Mouse (Mus musculus) ES-Bruce4 (cell line): ENCODE data around the gene Rabep2. TPM values are rescaled to one million over a fixed set of nuclear protein-coding genes. Genes with fewer than 3 reads are reported as not detected.

Source experiments
- H3K27ac ChIP-seq: 2 replicates; pipeline ENCODE4 v1.5.1; 2012; ENCODE audit warnings: low read length, inconsistent platforms; ENCODE audit not compliant: insufficient read depth
- H3K27me3 ChIP-seq: 2 replicates; pipeline ENCODE4 v1.6.1; 2012; ENCODE audit warnings: mild to moderate bottlenecking, low read length, inconsistent platforms; ENCODE audit not compliant: control insufficient read depth, poor library complexity, insufficient read depth, severe bottlenecking
- H3K36me3 ChIP-seq: 2 replicates; pipeline ENCODE4 v1.6.1; 2012; ENCODE audit warnings: inconsistent platforms, mild to moderate bottlenecking, low read length, moderate library complexity; ENCODE audit not compliant: control insufficient read depth, poor library complexity, insufficient read depth, severe bottlenecking
- H3K4me1 ChIP-seq: one replicate; pipeline ENCODE4 v1.8.1; 2011; ENCODE audit warnings: low read length; ENCODE audit not compliant: control insufficient read depth, insufficient read depth
- H3K4me3 ChIP-seq: 2 replicates; pipeline ENCODE4 v1.5.1; 2011; ENCODE audit warnings: low read depth, mild to moderate bottlenecking, low read length
- H3K9ac ChIP-seq: 2 replicates; pipeline ENCODE4 v1.6.1; 2012; ENCODE audit warnings: low read depth, mild to moderate bottlenecking, inconsistent platforms; ENCODE audit not compliant: poor library complexity, severe bottlenecking
- H3K9me3 ChIP-seq: replicated peaks from 2 replicates; pipeline ENCODE4 v1.6.1; 2012; ENCODE audit warnings: mild to moderate bottlenecking, low read length, inconsistent platforms; ENCODE audit not compliant: control insufficient read depth, poor library complexity, insufficient read depth, severe bottlenecking
- CTCF ChIP-seq: IDR thresholded peaks from one replicate; pipeline ENCODE4 v1.8.1; 2011; ENCODE audit warnings: low read depth, low read length
- EP300 ChIP-seq: IDR thresholded peaks from 2 replicates; pipeline ENCODE4 v1.6.1; 2011; ENCODE audit warnings: low read depth, low read length; ENCODE audit not compliant: insufficient read depth
- POLR2A ChIP-seq: IDR thresholded peaks from one replicate; pipeline ENCODE4 v1.8.1; 2011; ENCODE audit warnings: low read length; ENCODE audit not compliant: insufficient read depth
- polyA plus RNA-seq: library from polyadenylated mRNA; stranded (reverse); fragments of >200 nt; gene quantifications from 2 replicates; pipeline ENCODE4 v1.2.4, GENCODE M21; 2011; ENCODE audit warnings: low read depth; ENCODE audit not compliant: missing spikeins, insufficient read depth, insufficient read length

Rabep2 gene
- polyA plus RNA-seq, 1 experiment: 18.5 TPM

GRCm38 (mm10) chr7:126461626-126462025 lies 33.1 kb downstream of the Rabep2 start:
- H3K27me3 ChIP-seq: no peaks in the 10 kb centered on the region
- no peak overlapping the region for H3K4me3 ChIP-seq
- no peaks in the 10 kb centered on the region for H3K36me3 ChIP-seq
- peaks cover 3% of the 10 kb centered on the region for H3K4me1 ChIP-seq
- no peak overlapping the region for H3K27ac ChIP-seq
- no peaks in the 10 kb centered on the region for H3K9me3 ChIP-seq
- TF ChIP-seq CTCF (no peak), EP300 (no peak), POLR2A (no peak)
- no peak overlapping the region for H3K9ac ChIP-seq

GRCm38 (mm10) chr7:126463004-126463403 lies 34.4 kb downstream of the Rabep2 start, which contains the start of gene Atp2a1:
Atp2a1 (minus strand) TSS chr7:126463108.
- H3K9me3 ChIP-seq: no peaks in the 10 kb centered on the region
- peaks cover 3% of the 10 kb centered on the region for H3K4me1 ChIP-seq
- no peak within 1 kb of the TSS for H3K9ac ChIP-seq
- TF ChIP-seq EP300 (no peak), CTCF (no peak), POLR2A (no peak)
- no peak within 1 kb of the TSS for H3K4me3 ChIP-seq
- H3K27me3 ChIP-seq: no peaks in the 10 kb centered on the region
- H3K36me3 ChIP-seq: peaks cover 3% of the 10 kb centered on the region; the same call in 1 of the 2 replicates
- H3K27ac ChIP-seq: no peak within 1 kb of the TSS

GRCm38 (mm10) chr7:126463547-126463946 lies 35.0 kb downstream of the Rabep2 start:
- H3K9me3 ChIP-seq: no peaks in the 10 kb centered on the region
- no peaks in the 10 kb centered on the region for H3K27me3 ChIP-seq
- H3K36me3 ChIP-seq: peaks cover 3% of the 10 kb centered on the region
- H3K4me3 ChIP-seq: no peak overlapping the region
- H3K27ac ChIP-seq: no peak overlapping the region
- no peak for TF ChIP-seq CTCF
- TF ChIP-seq EP300: no peak
- no peak for TF ChIP-seq POLR2A
- no peak overlapping the region for H3K9ac ChIP-seq
- peaks cover 3% of the 10 kb centered on the region for H3K4me1 ChIP-seq

GRCm38 (mm10) chr7:126464121-126464520 lies 35.6 kb downstream of the Rabep2 start:
- H3K4me1 ChIP-seq: peaks cover 3% of the 10 kb centered on the region
- H3K9ac ChIP-seq: no peak overlapping the region
- H3K4me3 ChIP-seq: no peak overlapping the region
- H3K27ac ChIP-seq: no peak overlapping the region
- H3K36me3 ChIP-seq: peaks cover 6% of the 10 kb centered on the region
- no peaks in the 10 kb centered on the region for H3K9me3 ChIP-seq
- no peak for TF ChIP-seq CTCF
- TF ChIP-seq POLR2A: no peak
- no peak for TF ChIP-seq EP300
- H3K27me3 ChIP-seq: no peaks in the 10 kb centered on the region

GRCm38 (mm10) chr7:126464836-126465235 lies 36.3 kb downstream of the Rabep2 start:
- TF ChIP-seq EP300 (no peak), CTCF (no peak), POLR2A (no peak)
- Histone ChIP-seq H3K4me1 (peaks cover 3% of the 10 kb centered on the region), H3K9ac (no peak overlapping the region), H3K9me3 (no peaks in the 10 kb centered on the region), H3K4me3 (no peak overlapping the region), H3K36me3 (peaks cover 6% of the 10 kb centered on the region), H3K27ac (no peak overlapping the region), H3K27me3 (no peaks in the 10 kb centered on the region)

GRCm38 (mm10) chr7:126465246-126466030 lies 36.9 kb downstream of the Rabep2 start:
- Histone ChIP-seq H3K4me1 (peaks cover 3% of the 10 kb centered on the region), H3K9ac (no peak overlapping the region), H3K27me3 (no peaks in the 10 kb centered on the region), H3K36me3 (peaks cover 6% of the 10 kb centered on the region), H3K27ac (no peak overlapping the region), H3K9me3 (no peaks in the 10 kb centered on the region), H3K4me3 (no peak overlapping the region)
- TF ChIP-seq POLR2A (no peak), EP300 (no peak), CTCF (no peak)
